Mouse (Mus musculus): ENCODE data around the gene Fam219a. TPM values are rescaled to one million over a fixed set of nuclear protein-coding genes. Genes with fewer than 3 reads are reported as not detected.
A peak's percentile ranks its signal among the peaks of the same experiment; 100 is the strongest.

Gene Fam219a
- polyA plus RNA-seq, 1 experiment from 2014 or later = 67.6 TPM

DNA sequence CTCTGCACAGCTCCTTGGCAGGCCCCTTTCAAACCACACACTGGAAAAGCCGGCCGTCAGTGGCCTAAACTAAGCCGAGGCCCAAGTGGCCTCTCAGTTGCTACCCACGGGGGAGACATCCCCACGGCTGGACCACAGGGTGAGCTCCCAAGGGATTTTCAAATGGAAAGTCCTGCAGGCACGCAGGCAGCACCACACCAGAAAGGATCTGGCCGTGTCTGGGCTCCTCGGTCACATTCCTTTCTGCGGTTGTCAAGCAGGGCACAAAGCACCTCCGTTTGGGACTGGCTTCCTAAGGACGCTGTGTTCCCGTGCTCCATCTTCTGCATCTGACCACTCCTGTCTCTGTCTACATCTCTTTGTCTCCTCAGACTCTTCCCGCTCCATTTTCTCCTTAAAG is 42.3 kb downstream of the Fam219a start:
- peaks cover 47% of the 10 kb centered on the region; the same call in 1 of the 2 replicates for H3K79me2 ChIP-seq (ENCODE audit: inconsistent target)
- WGBS (ENCODE audit: missing documents) = 91% methylated on average over 13 of the region's 13 CpGs
- no peak overlapping the region for H3K4me3 ChIP-seq (ENCODE audit: inconsistent target)
- no peak overlapping the region for H3K27ac ChIP-seq
- peaks cover 26% of the 10 kb centered on the region for H3K36me3 ChIP-seq (ENCODE audit: inconsistent target)

DNA sequence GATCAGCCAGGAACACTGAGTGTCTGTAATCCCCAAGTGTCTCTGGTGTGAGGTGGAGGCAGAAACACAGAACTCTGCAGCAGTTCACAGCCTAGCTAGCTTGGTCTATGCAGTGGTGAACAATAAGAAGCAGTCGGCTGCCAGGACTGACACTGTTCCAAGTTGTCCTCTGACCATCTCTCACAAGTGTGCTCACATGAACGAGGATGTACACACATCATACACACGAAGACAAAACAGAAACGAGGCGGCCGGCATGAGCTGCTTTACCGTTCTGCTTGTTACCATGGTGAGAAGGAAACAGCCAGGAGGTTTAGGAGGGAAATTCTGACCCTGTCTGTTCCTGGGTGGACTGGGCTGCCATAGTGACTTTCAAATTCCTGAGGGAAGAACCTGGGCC is 42.8 kb downstream of the Fam219a start:
- Histone ChIP-seq H3K4me3 (ENCODE audit: inconsistent target) (no peak overlapping the region), H3K36me3 (ENCODE audit: inconsistent target) (peaks cover 31% of the 10 kb centered on the region), H3K79me2 (ENCODE audit: inconsistent target) (peaks cover 44% of the 10 kb centered on the region; the same call in 1 of the 2 replicates), H3K27ac (no peak overlapping the region)
- 92% methylated on average over 7 of the region's 7 CpGs for WGBS (ENCODE audit: missing documents)

DNA sequence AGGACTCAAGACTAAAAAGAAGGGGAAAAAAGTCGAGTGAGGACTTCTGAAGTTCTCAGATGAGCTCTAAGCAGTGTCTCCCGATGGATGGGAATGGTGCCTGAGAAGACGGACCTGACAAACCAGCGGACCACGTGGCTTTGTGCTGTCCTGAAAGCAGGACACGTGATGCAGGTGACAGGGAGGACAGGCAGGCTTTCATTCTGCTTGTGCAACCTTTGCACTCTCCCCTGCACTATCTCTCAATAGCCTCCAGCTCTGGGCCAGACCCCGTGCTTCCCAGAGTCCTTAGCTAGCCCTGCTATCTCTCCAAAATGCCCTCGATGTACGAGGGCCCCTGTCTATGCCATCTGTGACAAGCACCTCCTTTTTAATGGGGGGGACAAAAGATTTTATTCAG is 44.5 kb downstream of the Fam219a start:
- no peak overlapping the region for H3K27ac ChIP-seq
- peaks cover 33% of the 10 kb centered on the region; the same call in 1 of the 2 replicates for H3K79me2 ChIP-seq (ENCODE audit: inconsistent target)
- H3K4me3 ChIP-seq (ENCODE audit: inconsistent target) = no peak overlapping the region
- H3K36me3 ChIP-seq (ENCODE audit: inconsistent target) = peaks cover 46% of the 10 kb centered on the region
- 80% methylated on average over 9 of the region's 9 CpGs for WGBS (ENCODE audit: missing documents)

DNA sequence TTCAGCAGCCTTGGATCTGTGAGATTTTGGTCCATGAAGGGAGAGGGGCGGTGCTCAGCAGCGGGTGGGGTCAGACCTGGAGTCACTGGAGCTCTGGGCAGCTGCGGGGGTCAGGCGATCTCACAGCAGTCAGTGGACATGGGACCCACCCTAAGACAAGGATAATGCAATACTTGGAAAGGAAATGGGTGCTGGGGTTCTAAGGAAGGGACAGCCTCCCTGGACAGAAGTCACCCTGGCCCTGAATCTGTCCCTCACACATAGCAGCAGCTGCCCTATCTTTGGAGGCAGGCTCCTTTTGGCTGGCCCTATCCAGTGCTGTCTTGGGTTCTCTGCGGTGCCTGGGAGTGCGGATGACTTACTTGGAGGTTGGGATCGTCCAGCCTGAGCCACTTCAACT is 45.5 kb downstream of the Fam219a start:
- peaks cover 56% of the 10 kb centered on the region for H3K36me3 ChIP-seq (ENCODE audit: inconsistent target)
- peaks cover 24% of the 10 kb centered on the region; the same call in 1 of the 2 replicates for H3K79me2 ChIP-seq (ENCODE audit: inconsistent target)
- H3K27ac ChIP-seq = no peak overlapping the region
- H3K4me3 ChIP-seq (ENCODE audit: inconsistent target) = no peak overlapping the region
- 93% methylated on average over 7 of the region's 7 CpGs for WGBS (ENCODE audit: missing documents)

DNA sequence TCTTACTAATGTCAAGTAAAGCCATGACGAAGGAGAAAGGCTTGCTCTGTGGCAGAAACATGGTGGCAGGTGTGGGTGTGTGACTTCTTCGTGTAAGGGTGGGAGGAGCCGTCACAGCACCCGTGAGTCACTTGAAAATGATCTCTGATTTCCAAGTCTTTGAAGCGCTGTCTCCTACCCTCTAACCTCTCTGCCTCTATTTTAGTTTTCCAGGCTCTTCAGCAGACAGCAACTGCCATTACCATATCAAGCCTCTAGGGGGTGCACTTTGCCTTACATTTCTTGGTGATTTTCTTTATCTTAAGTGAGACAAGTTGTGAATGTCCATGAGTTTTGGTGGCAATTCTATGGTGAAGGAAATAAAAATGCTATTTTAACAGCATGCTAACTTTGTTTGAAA is 46.5 kb downstream of the Fam219a start:
- Histone ChIP-seq H3K36me3 (ENCODE audit: inconsistent target) (peaks cover 58% of the 10 kb centered on the region), H3K27ac (no peak overlapping the region), H3K79me2 (ENCODE audit: inconsistent target) (peaks cover 14% of the 10 kb centered on the region; the same call in 1 of the 2 replicates), H3K4me3 (ENCODE audit: inconsistent target) (no peak overlapping the region)
- 80% methylated on average over 5 of the region's 5 CpGs for WGBS (ENCODE audit: missing documents)

DNA sequence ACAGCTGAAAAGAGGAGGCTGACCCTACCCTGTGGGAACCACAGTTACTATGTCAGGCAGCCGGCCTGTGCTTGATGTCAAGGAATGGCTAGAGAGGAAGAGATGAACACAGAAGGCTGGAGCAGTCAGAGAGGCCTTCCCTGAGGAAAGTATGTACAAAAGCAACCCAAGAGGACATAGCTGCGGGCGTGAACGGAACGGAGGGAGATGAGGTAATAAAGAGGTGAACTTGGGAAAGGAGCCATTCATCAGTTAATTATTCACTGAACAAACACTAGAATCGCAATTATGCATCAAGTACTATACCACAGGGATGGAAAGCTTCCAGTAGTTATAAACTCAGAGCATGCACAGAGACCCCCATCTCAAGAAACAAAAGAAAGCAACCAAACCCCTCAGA is 47.2 kb downstream of the Fam219a start:
- 100% methylated on average over 5 of the region's 6 CpGs for WGBS (ENCODE audit: missing documents)
- Histone ChIP-seq H3K4me3 (ENCODE audit: inconsistent target) (no peak overlapping the region), H3K27ac (no peak overlapping the region), H3K36me3 (ENCODE audit: inconsistent target) (peaks cover 58% of the 10 kb centered on the region), H3K79me2 (ENCODE audit: inconsistent target) (peaks cover 8% of the 10 kb centered on the region; the same call in 1 of the 2 replicates)

DNA sequence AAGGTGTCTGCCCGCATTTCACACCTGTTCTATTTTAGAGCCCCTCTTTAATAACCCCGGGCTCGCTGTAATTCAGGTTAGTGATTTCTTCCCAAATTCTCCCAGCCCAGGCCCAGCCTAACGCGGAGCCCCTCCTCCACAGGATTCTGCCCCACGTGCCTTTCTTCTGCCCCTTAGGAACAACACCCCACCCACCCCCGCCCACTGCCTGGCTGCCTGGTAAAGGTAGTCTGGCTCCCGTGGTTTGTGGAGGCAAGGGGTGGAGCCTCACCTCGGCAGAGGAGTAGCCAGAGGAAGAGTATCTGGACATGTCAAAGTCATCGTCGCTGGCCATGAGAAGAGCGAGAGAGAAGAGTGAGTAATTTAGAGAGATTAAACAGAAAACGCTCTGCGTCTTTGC is 48.7 kb downstream of the Fam219a start:
- H3K4me3 ChIP-seq (ENCODE audit: inconsistent target) = no peak overlapping the region
- peaks cover 58% of the 10 kb centered on the region for H3K36me3 ChIP-seq (ENCODE audit: inconsistent target)
- H3K79me2 ChIP-seq (ENCODE audit: inconsistent target) = no peaks in the 10 kb centered on the region; the same call in 1 of the 2 replicates
- WGBS (ENCODE audit: missing documents) = 83% methylated on average over 14 of the region's 14 CpGs
- no peak overlapping the region for H3K27ac ChIP-seq

DNA sequence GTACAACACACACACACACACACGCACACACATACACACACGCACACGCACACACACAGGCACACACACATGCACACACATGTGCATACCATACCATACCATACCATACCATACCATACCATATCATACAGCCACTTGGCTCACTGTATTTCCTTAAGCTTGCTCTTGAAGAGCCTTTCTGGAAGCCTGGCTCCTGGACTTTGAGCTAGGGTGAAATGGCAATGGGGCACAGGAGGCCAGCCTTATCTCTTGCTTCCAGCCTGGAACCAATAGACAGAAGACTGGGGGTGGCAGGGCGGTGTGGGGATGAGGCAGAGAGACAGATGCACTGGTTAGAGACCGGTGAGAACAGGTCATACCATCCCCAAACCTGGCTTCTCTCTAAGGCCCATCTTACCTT is 50.1 kb downstream of the Fam219a start:
- WGBS (ENCODE audit: missing documents) = 91% methylated on average over 5 of the region's 5 CpGs
- no peak overlapping the region for H3K27ac ChIP-seq
- peaks cover 51% of the 10 kb centered on the region for H3K36me3 ChIP-seq (ENCODE audit: inconsistent target)
- no peak overlapping the region for H3K4me3 ChIP-seq (ENCODE audit: inconsistent target)
- no peaks in the 10 kb centered on the region for H3K79me2 ChIP-seq (ENCODE audit: inconsistent target)

DNA sequence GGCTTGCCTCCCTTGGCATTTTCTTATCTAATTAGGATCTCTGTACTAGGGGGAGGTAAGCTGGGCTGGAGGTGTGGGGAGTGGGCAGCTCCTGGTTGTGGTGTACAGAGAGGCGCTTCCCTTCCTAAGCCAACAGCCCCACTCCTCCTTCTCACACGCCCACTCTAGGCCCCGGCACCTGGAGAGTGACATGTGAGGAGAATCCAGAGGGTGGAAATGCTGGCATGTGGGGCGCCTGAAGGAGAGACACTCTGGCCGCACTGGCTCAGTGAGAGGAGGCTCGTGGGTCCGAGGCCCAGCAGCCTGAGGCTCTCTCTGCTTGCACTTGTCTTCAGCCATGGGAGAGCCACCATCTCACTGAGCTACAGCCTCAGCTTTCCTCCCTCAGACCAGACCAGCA is 51.0 kb downstream of the Fam219a start:
- 85% methylated on average over 7 of the region's 7 CpGs for WGBS (ENCODE audit: missing documents)
- Histone ChIP-seq H3K4me3 (ENCODE audit: inconsistent target) (no peak overlapping the region), H3K79me2 (ENCODE audit: inconsistent target) (no peaks in the 10 kb centered on the region), H3K27ac (no peak overlapping the region), H3K36me3 (ENCODE audit: inconsistent target) (peaks cover 42% of the 10 kb centered on the region)

DNA sequence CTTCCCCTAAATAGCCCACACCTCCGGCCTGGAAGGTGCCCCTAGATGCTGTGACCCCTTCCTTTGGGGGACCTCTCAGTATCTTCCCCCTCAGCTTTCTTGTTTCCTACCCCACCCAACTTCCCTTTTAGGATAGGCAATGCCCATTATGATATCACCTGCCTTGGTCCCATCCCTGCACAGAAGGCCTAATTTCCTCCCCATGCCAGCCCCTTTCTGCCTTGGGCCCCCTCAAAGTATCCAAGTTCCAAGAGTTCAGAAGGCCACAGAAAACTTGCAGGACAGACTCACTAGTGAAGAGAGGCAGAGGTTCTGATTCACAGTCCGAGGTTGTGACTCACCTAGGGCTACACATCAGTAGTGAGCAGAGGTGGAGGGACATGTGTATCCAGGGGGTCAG is 52.1 kb downstream of the Fam219a start, which contains the start of gene 1110017D15Rik:
1110017D15Rik (minus strand) TSS at position 101 of the 400 bp plus-strand sequence.
- WGBS (ENCODE audit: missing documents) = 100% methylated on average over 2 of the region's 2 CpGs
- no peak within 1 kb of the TSS for H3K4me3 ChIP-seq (ENCODE audit: inconsistent target)
- peaks cover 34% of the 10 kb centered on the region for H3K36me3 ChIP-seq (ENCODE audit: inconsistent target)
- no peaks in the 10 kb centered on the region for H3K79me2 ChIP-seq (ENCODE audit: inconsistent target)
- no peak within 1 kb of the TSS for H3K27ac ChIP-seq

DNA sequence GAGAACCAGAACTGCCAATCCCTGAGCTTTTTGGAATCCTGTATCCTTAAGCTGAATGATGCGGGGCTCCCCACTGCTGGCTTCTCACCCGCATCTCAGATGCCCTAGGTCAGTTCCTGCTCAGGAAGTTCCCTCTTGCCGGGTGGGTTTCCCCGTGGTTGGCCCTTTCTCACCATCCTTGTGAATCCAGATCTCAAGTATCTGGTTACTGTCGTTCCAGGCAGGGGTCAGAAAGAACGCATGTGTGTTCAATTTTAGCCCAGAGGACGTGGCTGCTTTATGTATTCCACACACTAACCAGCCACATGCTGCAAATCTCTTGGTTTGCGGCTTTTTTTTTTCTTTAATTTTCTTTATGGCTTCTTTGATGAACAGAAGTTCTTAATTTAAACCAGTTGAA is 55.6 kb downstream of the Fam219a start:
- Histone ChIP-seq H3K4me3 (ENCODE audit: inconsistent target) (no peak overlapping the region), H3K79me2 (ENCODE audit: inconsistent target) (no peaks in the 10 kb centered on the region)

DNA sequence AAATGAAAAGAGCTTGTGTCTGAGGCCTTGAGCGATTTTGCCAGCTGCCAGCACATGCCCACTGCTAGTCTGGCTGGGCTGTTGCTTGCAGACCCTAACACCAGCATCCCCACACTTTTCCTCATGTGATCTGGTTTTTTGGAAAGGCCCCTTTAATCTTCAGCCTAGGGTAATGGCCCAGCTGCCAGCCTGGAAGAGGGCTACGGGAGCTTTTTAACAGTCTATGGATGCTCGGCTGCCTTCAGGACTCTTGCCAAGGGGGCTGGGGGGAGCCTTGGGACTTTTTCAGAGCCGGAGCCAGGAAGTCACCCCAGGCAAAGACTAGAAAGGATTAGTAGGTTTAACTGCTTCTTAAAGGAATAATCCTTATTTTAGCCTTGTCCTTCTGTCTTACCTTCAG is 56.0 kb downstream of the Fam219a start:
- no peaks in the 10 kb centered on the region for H3K79me2 ChIP-seq (ENCODE audit: inconsistent target)
- no peaks in the 10 kb centered on the region for H3K36me3 ChIP-seq (ENCODE audit: inconsistent target)
- no peak overlapping the region for H3K27ac ChIP-seq
- no peak overlapping the region for H3K4me3 ChIP-seq (ENCODE audit: inconsistent target)
- WGBS (ENCODE audit: missing documents) = 67% methylated on average over 4 of the region's 4 CpGs

More for the DNA sequence above, 55.6 kb downstream of the Fam219a start:
- WGBS (ENCODE audit: missing documents) = 26% methylated on average over 8 of the region's 8 CpGs
- Histone ChIP-seq H3K27ac (no peak overlapping the region), H3K36me3 (ENCODE audit: inconsistent target) (peaks cover under 1% of the 10 kb centered on the region; the same call in 1 of the 2 replicates)

DNA sequence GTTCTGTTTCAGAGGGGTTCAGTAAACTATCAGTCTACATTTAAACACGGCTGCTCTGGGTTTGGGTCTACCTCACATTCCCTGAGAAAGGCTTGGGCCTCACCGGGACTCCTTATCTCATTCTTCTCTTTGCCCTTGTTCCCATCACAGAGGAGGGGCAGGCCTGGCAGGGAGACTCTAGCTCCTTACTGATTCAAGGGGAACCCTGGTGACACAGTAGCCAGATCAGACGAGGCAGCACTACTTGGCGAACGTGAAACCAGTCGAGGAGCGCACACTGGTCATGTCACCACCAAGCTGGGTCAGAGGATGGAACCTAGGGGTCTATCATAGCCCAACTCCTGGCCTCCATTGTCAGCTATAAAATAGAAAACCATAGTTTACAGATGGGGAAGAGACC is 61.3 kb downstream of the Fam219a start:
- 62% methylated on average over 7 of the region's 7 CpGs for WGBS (ENCODE audit: missing documents)
- no peaks in the 10 kb centered on the region for H3K36me3 ChIP-seq (ENCODE audit: inconsistent target)
- H3K79me2 ChIP-seq (ENCODE audit: inconsistent target) = no peaks in the 10 kb centered on the region
- no peak overlapping the region for H3K4me3 ChIP-seq (ENCODE audit: inconsistent target)
- H3K27ac ChIP-seq = no peak overlapping the region

DNA sequence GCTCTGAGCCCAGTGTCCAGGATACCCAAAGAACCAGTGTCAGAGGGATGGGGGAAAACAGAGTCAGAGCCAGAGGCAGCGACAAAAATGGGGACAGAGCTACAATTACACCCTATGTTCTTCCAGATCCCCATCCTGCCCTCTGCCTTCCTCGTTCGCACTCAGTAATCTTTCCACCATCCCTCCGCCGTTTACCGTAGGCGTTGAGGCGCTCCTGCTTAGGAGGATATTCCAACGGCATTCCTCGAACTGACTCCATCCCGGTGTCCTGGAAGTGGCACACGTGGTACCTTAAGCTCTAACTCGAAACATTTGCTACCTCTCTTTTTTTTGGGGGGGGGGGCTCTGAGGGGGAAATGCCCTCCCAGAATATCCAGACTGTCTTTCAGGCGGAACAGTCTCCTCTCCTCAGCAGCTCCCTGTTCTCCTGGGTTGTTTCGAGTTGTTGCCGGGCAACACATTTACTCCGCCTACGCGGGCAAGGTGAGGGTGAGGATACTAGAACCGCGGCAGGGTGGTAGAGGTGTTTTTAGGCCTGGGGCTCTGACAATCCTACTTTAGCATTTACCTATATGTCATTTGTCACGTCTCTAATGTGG is 61.9 kb downstream of the Fam219a start:
- Histone ChIP-seq H3K79me2 (ENCODE audit: inconsistent target) (no peaks in the 10 kb centered on the region), H3K4me3 (ENCODE audit: inconsistent target) (peak overlapping the region; percentile 14; the same call in 1 of the 2 replicates), H3K27ac (no peak overlapping the region), H3K36me3 (ENCODE audit: inconsistent target) (no peaks in the 10 kb centered on the region)
- 20% methylated on average over 22 of the region's 22 CpGs for WGBS (ENCODE audit: missing documents)

DNA sequence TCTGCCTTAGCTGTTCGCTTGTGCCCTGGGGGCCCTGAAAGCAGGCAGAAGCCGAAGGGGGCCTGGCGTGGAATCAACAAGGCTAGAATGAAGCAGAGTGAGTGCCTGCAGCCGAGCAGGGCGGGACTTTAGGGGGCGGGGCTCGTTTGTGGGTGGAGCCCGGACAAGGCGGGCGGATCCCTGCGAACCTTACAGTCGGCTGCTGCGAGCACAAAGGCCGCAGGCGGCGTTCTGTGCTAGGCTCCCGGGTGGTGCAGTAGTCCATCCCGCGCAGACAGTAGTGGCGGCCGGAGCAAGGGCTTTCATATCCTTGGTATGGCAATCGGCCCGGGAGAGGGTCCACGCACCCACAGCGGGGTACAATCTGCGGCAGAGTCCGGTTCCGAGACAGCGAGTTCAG is 62.4 kb downstream of the Fam219a start:
- Histone ChIP-seq H3K36me3 (ENCODE audit: inconsistent target) (no peaks in the 10 kb centered on the region), H3K79me2 (ENCODE audit: inconsistent target) (no peaks in the 10 kb centered on the region), H3K4me3 (ENCODE audit: inconsistent target) (peak overlapping the region; percentile 14; the same call in 1 of the 2 replicates), H3K27ac (no peak overlapping the region)
- 3% methylated on average over 18 of the region's 29 CpGs for WGBS (ENCODE audit: missing documents)

DNA sequence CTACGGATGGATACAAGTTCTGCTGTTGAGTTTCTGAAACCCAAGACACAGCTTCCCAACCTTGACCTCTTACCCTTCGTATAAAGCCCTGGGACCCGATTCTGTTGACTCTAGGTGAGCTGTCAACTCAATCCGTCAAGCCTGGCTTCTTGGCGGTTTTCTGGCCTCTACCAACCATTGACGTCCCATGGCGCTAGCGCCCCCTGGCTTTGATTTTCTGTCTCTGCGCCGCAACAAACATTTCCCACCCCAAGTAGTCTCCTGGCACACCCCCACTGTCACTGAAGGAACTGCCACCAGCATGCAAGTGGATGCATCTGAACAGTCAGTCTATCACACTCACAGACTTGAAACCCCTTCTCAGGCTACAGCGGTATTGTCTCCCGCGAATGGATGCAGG is 63.2 kb downstream of the Fam219a start:
- no peaks in the 10 kb centered on the region for H3K36me3 ChIP-seq (ENCODE audit: inconsistent target)
- H3K79me2 ChIP-seq (ENCODE audit: inconsistent target) = no peaks in the 10 kb centered on the region
- H3K27ac ChIP-seq = no peak overlapping the region
- WGBS (ENCODE audit: missing documents) = 20% methylated on average over 13 of the region's 13 CpGs
- no peak overlapping the region for H3K4me3 ChIP-seq (ENCODE audit: inconsistent target)
